Mouse (Mus musculus) liver, embryonic 14.5 days (tissue): ENCODE data around the gene Rdh8.

ENCODE experiments used
- CTCF ChIP-seq: IDR thresholded peaks from 2 replicates; pipeline ENCODE4 v1.5.1; 2016; ENCODE audit warnings: antibody characterized with exemption, low read depth, control low read depth
- EP300 ChIP-seq: IDR thresholded peaks from 2 replicates; pipeline ENCODE4 v1.6.1; 2016; ENCODE audit warnings: antibody characterized with exemption, low read depth

DNA sequence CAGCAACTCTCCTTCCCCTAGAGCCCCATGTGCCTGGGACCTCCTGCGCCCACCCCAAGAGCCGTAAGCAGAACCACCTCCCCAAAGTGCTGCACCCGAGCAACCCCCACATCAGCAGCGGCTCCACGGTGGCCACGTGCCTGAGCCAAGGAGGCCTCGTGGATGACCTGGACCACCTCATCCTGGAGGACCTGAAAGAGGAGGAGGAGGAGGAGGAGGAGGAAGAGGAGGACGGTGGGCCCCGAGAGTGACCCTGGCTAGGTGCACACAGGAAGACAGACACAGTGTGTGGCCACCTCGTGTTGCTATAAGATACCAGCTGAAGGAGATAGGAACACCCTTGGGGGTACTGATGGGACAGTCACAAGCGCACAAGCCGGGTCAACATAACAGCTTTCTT lies 55.2 kb downstream of the Rdh8 start:
- no peak for TF ChIP-seq CTCF
- no peak for TF ChIP-seq EP300
